Mouse (Mus musculus) midbrain, embryonic 15.5 days (tissue): ENCODE results near the gene Rspry1. TPM values are rescaled to one million over a fixed set of nuclear protein-coding genes. Genes with fewer than 3 reads are reported as not detected.

Source experiments
- polyA plus RNA-seq: library from polyadenylated mRNA; unstranded; fragments of >200 nt; fragmentation: Nextera tagmentation; extraction: Ambion mirVana; gene quantifications from 2 replicates; pipeline ENCODE4 v1.2.1, GENCODE M21; 2015

Gene Rspry1
- polyA plus RNA-seq, 1 experiment from 2014 or later, result 53.3 TPM

Other genes with a start within 250 kb of the Rspry1 start
- gene Herpud1, start 215.5 kb upstream of the Rspry1 start, polyA plus RNA-seq, result 69.3 and 76.4 TPM in 2 replicates
- gene Nlrc5, start 167.6 kb upstream of the Rspry1 start, polyA plus RNA-seq, result 0.45 and 0.52 TPM in 2 replicates
- gene Cpne2, start 68.9 kb upstream of the Rspry1 start, polyA plus RNA-seq, result 15.2 and 18.8 TPM in 2 replicates
- gene Fam192a, start 60 bp downstream of the Rspry1 start, polyA plus RNA-seq, result 75.0 and 75.2 TPM in 2 replicates
- gene Arl2bp, start 64.7 kb downstream of the Rspry1 start, polyA plus RNA-seq, result 190 and 202 TPM in 2 replicates
- gene Pllp, start 94.3 kb downstream of the Rspry1 start, polyA plus RNA-seq, result 1.5 and 1.6 TPM in 2 replicates
- gene Ccl22, start 143.7 kb downstream of the Rspry1 start, polyA plus RNA-seq, result 0.14 TPM in 1 of 2 replicates, not detected in the other
- 34.2 and 41.3 TPM in 2 replicates for gene Cx3cl1, start 170.1 kb downstream of the Rspry1 start, polyA plus RNA-seq
- 0.50 and 0.74 TPM in 2 replicates for gene Ccl17, start 208.5 kb downstream of the Rspry1 start, polyA plus RNA-seq
- gene Coq9, start 236.4 kb downstream of the Rspry1 start, polyA plus RNA-seq, result 56.8 and 58.3 TPM in 2 replicates
- gene Ciapin1, start 236.4 kb downstream of the Rspry1 start, polyA plus RNA-seq, result 211 and 217 TPM in 2 replicates